Mouse (Mus musculus): ENCODE data around the gene Phldb1. TPM values are rescaled to one million over a fixed set of nuclear protein-coding genes. Genes with fewer than 3 reads are reported as not detected.
"Not testable (repeated sequence)": the region's sequence is repeated elsewhere in the genome, so short reads cannot be mapped to it uniquely, and the experiment has no call there.

The Phldb1 gene
- polyA plus RNA-seq, 1 experiment from 2014 or later, result 74.1 TPM

DNA sequence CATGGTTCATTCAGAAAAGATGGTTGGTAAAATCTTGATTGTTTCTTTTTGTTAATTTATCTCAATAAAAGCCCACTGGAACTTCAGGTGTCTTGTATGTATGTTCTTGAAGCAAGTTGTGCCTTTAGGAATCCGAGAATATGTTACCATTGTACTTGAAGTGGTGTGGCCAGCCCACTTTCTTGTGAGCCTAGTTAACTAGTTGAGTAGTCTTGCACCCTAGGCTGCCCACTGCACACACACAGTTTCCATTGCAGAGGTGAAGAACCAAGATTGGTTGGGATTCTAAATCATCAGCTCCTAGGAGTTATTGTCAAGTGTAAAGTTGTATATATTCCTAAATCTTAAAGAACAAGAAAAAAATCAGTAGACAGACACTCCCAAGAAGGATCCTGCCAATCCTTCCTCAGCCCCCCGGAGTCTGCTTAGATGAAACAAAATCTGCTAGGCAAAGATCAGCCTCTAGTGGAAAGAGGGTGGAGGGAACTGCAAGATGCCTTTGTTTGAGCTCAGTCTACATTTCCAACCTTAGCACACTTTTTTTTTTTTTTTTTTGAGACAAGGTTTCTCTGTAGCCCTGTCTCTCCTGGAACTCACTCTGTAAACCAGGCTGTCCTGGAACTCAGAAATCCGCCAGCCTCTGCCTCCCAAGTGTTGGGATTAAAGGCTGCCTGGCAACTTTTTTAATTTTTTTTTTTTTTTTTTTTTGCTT, 94.2 kb downstream of the Phldb1 start:
- Histone ChIP-seq H3K27me3 (no peaks in the 10 kb centered on the region), H3K36me3 (peaks cover 35% of the 10 kb centered on the region), H3K9me3 (replicated peaks) (no peaks in the 10 kb centered on the region), H3K4me1 (no peaks in the 10 kb centered on the region), H3K4me3 (no peak overlapping the region), H3K27ac (no peak overlapping the region), H3K4me2 (replicated peaks) (no peak overlapping the region), H3K9ac (no peak overlapping the region)
- ATAC-seq (ENCODE audit: low FRiP score), result no peak
- 93% methylated on average over 3 of the region's 3 CpGs for WGBS

- H3K9ac ChIP-seq; ATAC-seq (ENCODE audit: low FRiP score); H3K4me2 ChIP-seq (replicated peaks); H3K4me3 ChIP-seq; H3K4me1 ChIP-seq; H3K27ac ChIP-seq; H3K9me3 ChIP-seq (replicated peaks); H3K27me3 ChIP-seq: not testable (repeated sequence)
- WGBS, result 96% methylated on average over 1 of the region's 1 CpGs
- peaks cover 42% of the 10 kb centered on the region for H3K36me3 ChIP-seq
Observed at GRCm38 (mm10) chr9:44640028-44640427, 95.0 kb downstream of the Phldb1 start.

DNA sequence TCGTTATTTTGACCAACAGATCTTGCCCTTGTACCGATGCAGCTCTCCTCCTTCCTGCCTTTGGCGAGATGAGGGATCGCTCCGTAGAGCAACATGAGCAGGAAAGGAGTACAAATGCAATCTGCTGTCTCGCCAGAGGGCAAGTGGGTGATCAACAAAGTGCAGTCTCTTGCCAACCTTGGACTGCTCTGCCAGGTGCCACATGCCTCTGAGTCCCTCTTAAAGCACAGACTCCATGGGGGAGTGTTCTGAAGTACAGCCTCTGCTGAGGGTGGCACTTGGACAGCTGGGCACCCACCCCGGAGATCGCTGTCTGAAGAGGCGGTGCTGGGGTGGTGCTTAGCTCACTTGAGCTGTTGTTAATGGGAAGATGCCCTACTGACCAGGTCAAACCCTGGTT, 96.3 kb downstream of the Phldb1 start:
- WGBS, result 93% methylated on average over 9 of the region's 9 CpGs
- H3K4me3 ChIP-seq; H3K9me3 ChIP-seq (replicated peaks); H3K4me1 ChIP-seq; ATAC-seq (ENCODE audit: low FRiP score); H3K9ac ChIP-seq; H3K27me3 ChIP-seq; H3K4me2 ChIP-seq (replicated peaks); H3K27ac ChIP-seq: not testable (repeated sequence)
- peaks cover 55% of the 10 kb centered on the region for H3K36me3 ChIP-seq

GRCm38 (mm10) chr9:44637551-44638169, 97.3 kb downstream of the Phldb1 start:
- Histone ChIP-seq H3K4me3 (no peak overlapping the region), H3K9me3 (replicated peaks) (no peaks in the 10 kb centered on the region), H3K27me3 (no peaks in the 10 kb centered on the region), H3K27ac (no peak overlapping the region), H3K9ac (no peak overlapping the region), H3K4me2 (replicated peaks) (no peak overlapping the region), H3K4me1 (no peaks in the 10 kb centered on the region), H3K36me3 (peaks cover 64% of the 10 kb centered on the region)
- ATAC-seq (ENCODE audit: low FRiP score), result no peak
- 78% methylated on average over 15 of the region's 15 CpGs for WGBS

Other genes with a start within 250 kb of the Phldb1 start
- not detected in 2 replicates for gene Cxcr5, start 173.3 kb downstream of the Phldb1 start, polyA plus RNA-seq (2016; fragmentation: Nextera tagmentation; extraction: Ambion mirVana)
- 25.9 and 26.8 TPM in 2 replicates for gene Ddx6, start 130.3 kb downstream of the Phldb1 start, polyA plus RNA-seq (2016; fragmentation: Nextera tagmentation; extraction: Ambion mirVana)
- gene Treh, start 62.0 kb downstream of the Phldb1 start, polyA plus RNA-seq (2016; fragmentation: Nextera tagmentation; extraction: Ambion mirVana), result not detected in 2 replicates
- gene Arcn1, start 32.6 kb upstream of the Phldb1 start, polyA plus RNA-seq (2016; fragmentation: Nextera tagmentation; extraction: Ambion mirVana), result 179 and 194 TPM in 2 replicates
- 153 and 161 TPM in 2 replicates for gene Ift46, start 32.7 kb upstream of the Phldb1 start, polyA plus RNA-seq (2016; fragmentation: Nextera tagmentation; extraction: Ambion mirVana)
- gene Tmem25, start 64.1 kb upstream of the Phldb1 start, polyA plus RNA-seq (2016; fragmentation: Nextera tagmentation; extraction: Ambion mirVana), result 5.8 and 6.6 TPM in 2 replicates
- not detected in 2 replicates for gene Ttc36, start 67.9 kb upstream of the Phldb1 start, polyA plus RNA-seq (2016; fragmentation: Nextera tagmentation; extraction: Ambion mirVana)
- gene Kmt2a, start 146.1 kb upstream of the Phldb1 start, polyA plus RNA-seq (2016; fragmentation: Nextera tagmentation; extraction: Ambion mirVana), result 29.5 and 33.2 TPM in 2 replicates
- gene Atp5l, start 185.5 kb upstream of the Phldb1 start, polyA plus RNA-seq (2016; fragmentation: Nextera tagmentation; extraction: Ambion mirVana), result 489 and 578 TPM in 2 replicates
- 36.0 and 40.4 TPM in 2 replicates for gene Ube4a, start 230.4 kb upstream of the Phldb1 start, polyA plus RNA-seq (2016; fragmentation: Nextera tagmentation; extraction: Ambion mirVana)
- not detected in 2 replicates for gene Cd3g, start 245.2 kb upstream of the Phldb1 start, polyA plus RNA-seq (2016; fragmentation: Nextera tagmentation; extraction: Ambion mirVana)
- gene Cd3d, start 246.6 kb upstream of the Phldb1 start, polyA plus RNA-seq (2016; fragmentation: Nextera tagmentation; extraction: Ambion mirVana), result not detected in 2 replicates

All from hindbrain, embryonic 12.5 days (tissue).